Mouse (Mus musculus) neural tube, embryonic 14.5 days (tissue): ENCODE results near the gene Pipox. TPM values are rescaled to one million over a fixed set of nuclear protein-coding genes. Genes with fewer than 3 reads are reported as not detected.

Experiments
- ATAC-seq: fragments of 200-750 bp; cut with Nextera tagmentation; 2 replicates; pipeline ENCODE4 v1.8.0; 2017; ENCODE audit warnings: low read depth, mild to moderate bottlenecking, moderate TSS enrichment, moderate library complexity
- H3K27ac ChIP-seq: fragments of 300-500 bp; sonication (generic); 2 replicates; pipeline ENCODE4 v1.5.1; 2014; ENCODE audit warnings: low read depth, mild to moderate bottlenecking, control low read depth, low read length, moderate library complexity, mixed read lengths
- H3K27me3 ChIP-seq: fragments of 300-500 bp; sonication (generic); 2 replicates; pipeline ENCODE4 v1.6.1; 2014; ENCODE audit warnings: low read length; ENCODE audit not compliant: control insufficient read depth, insufficient read depth
- H3K36me3 ChIP-seq: fragments of 300-500 bp; sonication (generic); 2 replicates; pipeline ENCODE4 v1.6.1; 2014; ENCODE audit warnings: low read length, mixed read lengths; ENCODE audit not compliant: control insufficient read depth, insufficient read depth
- H3K4me1 ChIP-seq: fragments of 300-500 bp; sonication (generic); 2 replicates; pipeline ENCODE4 v1.6.1; 2014; ENCODE audit warnings: low read length; ENCODE audit not compliant: control insufficient read depth, insufficient read depth
- H3K4me2 ChIP-seq: fragments of 300-500 bp; sonication (generic); 2 replicates; pipeline ENCODE4 v1.6.1; 2014; ENCODE audit warnings: mild to moderate bottlenecking, low read depth, low read length, control low read depth
- H3K4me3 ChIP-seq: fragments of 300-500 bp; sonication (generic); 2 replicates; pipeline ENCODE4 v1.5.1; 2014; ENCODE audit warnings: low read depth, low read length, control low read depth, mixed read lengths
- H3K9ac ChIP-seq: fragments of 300-500 bp; sonication (generic); replicated peaks from 2 replicates; pipeline ENCODE4 v1.6.1; 2014; ENCODE audit warnings: low read depth, mild to moderate bottlenecking, control low read depth, low read length, mixed read lengths
- H3K9me3 ChIP-seq: fragments of 300-500 bp; sonication (generic); 2 replicates; pipeline ENCODE4 v1.6.1; 2016; ENCODE audit warnings: low read length; ENCODE audit not compliant: control insufficient read depth
- WGBS: fragments of 180-500 bp; shearing (Covaris S2); extraction: QIAGEN DNeasy Blood & Tissue Kit; methylation state at CpG from one replicate; pipeline ENCODE4 v1.1.7; 2014; 5-methylcytosine and 5-hydroxymethylcytosine counted together
- polyA plus RNA-seq: library from polyadenylated mRNA; unstranded; fragments of >200 nt; fragmentation: Nextera tagmentation; extraction: Ambion mirVana; gene quantifications from 2 replicates; pipeline ENCODE4 v1.2.1, GENCODE M21; 2014

The Pipox gene
- polyA plus RNA-seq, 1 experiment from 2014 or later = 4.6 TPM

DNA sequence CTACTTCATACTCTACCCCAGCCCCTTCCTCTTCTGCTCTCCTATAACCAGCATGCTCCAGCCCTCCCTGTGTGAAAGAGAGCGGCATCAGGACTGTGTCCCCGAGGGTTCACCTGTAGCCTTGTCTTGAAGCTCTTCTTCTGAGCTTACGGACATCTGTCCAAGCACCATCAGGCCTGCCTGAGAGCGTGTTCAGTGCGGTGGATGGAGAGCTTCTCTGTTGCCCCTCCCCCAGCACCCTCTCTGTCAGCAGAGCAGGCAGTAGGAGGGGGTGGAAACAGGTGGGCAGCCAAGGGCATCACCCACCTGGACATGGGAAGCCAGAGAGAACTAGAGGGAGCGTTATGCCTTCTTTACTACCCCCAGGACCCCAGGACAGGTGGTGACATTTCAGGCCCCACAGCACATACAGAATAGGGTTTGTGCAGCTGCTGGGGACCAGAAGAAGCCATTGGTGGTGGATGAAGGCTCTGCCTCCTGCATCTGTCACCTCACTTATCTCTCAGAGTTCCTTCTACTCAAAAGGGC, 42.3 kb downstream of the Pipox start:
- 59% methylated on average over 6 of the region's 6 CpGs for WGBS
- Histone ChIP-seq H3K4me2 (no peak overlapping the region), H3K27ac (peak overlapping the region; percentile 82), H3K9ac (no peak overlapping the region), H3K4me3 (no peak overlapping the region), H3K9me3 (no peaks in the 10 kb centered on the region), H3K27me3 (no peaks in the 10 kb centered on the region), H3K4me1 (peaks cover 58% of the 10 kb centered on the region), H3K36me3 (peaks cover 25% of the 10 kb centered on the region)
- no peak for ATAC-seq

DNA sequence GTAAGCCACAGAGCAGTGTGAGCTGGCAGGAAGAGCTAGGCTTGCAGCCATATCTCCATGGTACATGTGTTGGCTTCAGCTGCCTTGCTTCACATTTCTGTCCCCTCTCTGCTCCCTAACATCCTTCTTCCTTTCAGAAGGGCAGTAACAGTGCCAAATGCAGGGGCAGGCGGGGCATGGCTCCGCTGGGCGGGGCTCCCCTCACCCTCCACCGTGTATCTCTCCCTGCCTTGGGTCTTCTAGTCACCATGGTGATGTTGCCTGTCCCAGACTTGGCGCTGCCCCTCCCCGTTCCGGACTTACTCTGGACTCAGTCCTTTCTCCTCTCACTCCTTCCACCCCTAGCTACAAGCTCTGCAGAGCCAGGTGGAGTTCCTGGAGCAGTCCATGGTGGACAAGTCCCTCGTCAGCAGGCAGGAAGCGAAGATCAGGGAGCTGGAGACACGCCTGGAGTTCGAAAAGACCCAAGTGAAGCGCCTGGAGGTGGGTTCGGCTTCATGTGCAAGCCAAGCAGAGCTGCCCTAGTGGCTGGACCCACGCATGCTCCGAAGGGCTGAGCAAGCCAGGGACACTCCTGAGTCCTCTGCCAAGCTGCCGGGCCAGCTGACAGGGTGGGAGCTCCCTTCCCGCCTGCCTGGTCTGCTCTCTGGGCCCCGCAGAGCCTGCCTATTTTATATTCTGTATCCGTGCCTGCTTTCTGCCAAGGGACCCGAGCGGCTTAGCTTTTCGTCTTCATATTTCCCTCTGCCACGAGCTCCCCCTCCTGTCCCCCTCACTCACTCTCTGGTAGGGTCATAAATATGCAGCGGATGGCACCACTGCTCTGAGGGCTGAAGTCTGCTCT, 43.3 kb downstream of the Pipox start:
- Histone ChIP-seq H3K27me3 (no peaks in the 10 kb centered on the region), H3K4me2 (no peak overlapping the region; the same call in 1 of the 2 replicates), H3K27ac (peak overlapping the region; percentile 82), H3K9ac (no peak overlapping the region), H3K36me3 (peaks cover 34% of the 10 kb centered on the region), H3K9me3 (no peaks in the 10 kb centered on the region), H3K4me1 (peaks cover 50% of the 10 kb centered on the region), H3K4me3 (no peak overlapping the region)
- peak; percentile 81 for ATAC-seq
- WGBS = 35% methylated on average over 24 of the region's 24 CpGs

DNA sequence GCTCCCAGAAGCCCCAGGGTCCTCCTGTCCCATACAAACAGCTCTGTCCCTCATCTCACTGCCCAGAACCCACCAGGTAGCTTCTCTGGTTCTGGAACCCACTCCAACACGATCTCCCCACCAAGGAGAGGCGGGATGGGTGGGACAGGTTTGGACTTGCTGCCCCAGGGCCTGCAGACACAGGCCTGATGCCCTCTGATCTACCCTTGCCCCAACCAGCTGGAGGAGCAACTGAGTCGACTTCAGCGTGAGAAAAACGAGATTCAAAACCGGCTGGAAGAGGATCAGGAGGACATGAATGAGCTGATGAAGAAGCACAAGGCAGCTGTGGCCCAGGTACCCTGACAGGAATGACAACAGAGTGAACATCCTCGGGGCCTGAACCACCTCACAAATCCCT, 44.7 kb downstream of the Pipox start:
- Histone ChIP-seq H3K9me3 (no peaks in the 10 kb centered on the region), H3K4me3 (no peak overlapping the region), H3K36me3 (peaks cover 39% of the 10 kb centered on the region), H3K27me3 (no peaks in the 10 kb centered on the region), H3K27ac (peak overlapping the region; percentile 28; the same call in 1 of the 2 replicates), H3K4me2 (no peak overlapping the region), H3K4me1 (peaks cover 35% of the 10 kb centered on the region), H3K9ac (no peak overlapping the region)
- ATAC-seq = no peak
- WGBS = 83% methylated on average over 7 of the region's 7 CpGs

DNA sequence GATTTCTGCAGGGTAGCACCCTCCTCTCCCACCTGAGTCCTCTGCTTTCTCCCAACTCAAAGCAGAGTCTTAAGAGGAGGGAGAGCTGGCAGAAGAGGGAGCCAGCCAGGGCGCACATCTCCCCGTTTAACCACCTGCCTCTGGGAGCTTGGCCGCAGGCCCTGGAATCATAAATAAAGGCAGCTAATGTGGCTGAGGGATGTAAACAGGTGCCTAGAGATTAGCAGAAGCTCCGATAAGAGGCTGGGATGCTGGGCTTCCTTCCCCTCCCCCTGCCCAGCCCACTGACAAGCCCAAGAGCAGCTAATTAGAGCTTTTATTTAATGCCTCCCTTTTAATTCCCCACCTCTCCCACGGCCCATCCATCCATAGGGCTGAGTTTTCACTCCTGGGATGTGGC, 45.8 kb downstream of the Pipox start:
- H3K4me1 ChIP-seq = peaks cover 40% of the 10 kb centered on the region
- 26% methylated on average over 5 of the region's 5 CpGs for WGBS
- no peaks in the 10 kb centered on the region for H3K27me3 ChIP-seq
- no peaks in the 10 kb centered on the region for H3K9me3 ChIP-seq
- no peak overlapping the region for H3K4me3 ChIP-seq
- no peak overlapping the region for H3K4me2 ChIP-seq
- H3K27ac ChIP-seq = peak overlapping the region; percentile 46; the same call in 1 of the 2 replicates
- peaks cover 41% of the 10 kb centered on the region for H3K36me3 ChIP-seq
- no peak overlapping the region for H3K9ac ChIP-seq
- ATAC-seq = no peak

DNA sequence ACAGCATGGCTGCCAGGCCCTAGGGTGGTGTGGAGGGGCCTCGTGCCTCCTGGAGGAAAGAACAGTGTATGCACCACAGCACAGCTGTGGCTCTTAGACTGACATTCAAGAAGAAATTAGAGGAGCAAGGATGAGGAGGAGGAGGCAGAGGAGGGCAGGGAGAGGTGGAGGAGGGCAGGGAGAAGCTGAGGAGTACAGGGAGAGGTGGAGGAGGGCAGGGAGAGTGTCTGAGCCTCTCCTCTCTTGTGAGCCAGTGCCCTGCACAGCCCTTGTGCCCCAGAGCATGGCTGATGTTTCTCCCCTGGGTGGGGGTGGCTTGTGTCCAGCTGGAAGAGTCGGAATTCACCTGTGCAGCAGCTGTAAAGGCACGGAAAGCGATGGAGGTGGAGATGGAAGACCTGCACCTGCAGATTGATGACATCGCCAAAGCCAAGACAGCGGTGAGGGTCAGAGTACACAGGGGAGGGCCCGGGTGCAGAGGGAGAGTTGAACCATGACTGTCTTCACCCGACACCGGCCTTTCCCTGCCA, 46.2 kb downstream of the Pipox start:
- H3K4me1 ChIP-seq = peaks cover 40% of the 10 kb centered on the region
- H3K27ac ChIP-seq = peak overlapping the region; percentile 46
- H3K36me3 ChIP-seq = peaks cover 41% of the 10 kb centered on the region

DNA sequence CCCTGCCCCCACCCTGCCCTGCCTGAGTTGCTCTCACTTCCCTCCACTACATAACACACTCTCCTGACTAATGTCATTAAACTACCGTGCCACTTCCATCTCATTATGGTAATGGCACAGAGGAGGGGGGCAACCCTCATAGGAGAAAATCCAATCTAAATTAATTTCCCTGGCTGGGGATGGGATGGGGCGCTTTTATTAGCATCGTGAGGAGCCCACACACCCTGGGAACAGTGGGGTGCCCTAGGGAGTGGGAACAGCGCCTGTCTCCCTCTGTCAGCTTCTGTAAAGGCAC, 50.0 kb downstream of the Pipox start:
- WGBS = 36% methylated on average over 4 of the region's 4 CpGs
- Histone ChIP-seq H3K9me3 (no peaks in the 10 kb centered on the region), H3K36me3 (peaks cover 46% of the 10 kb centered on the region), H3K4me2 (no peak overlapping the region), H3K27ac (peak overlapping the region; percentile 56; the same call in 1 of the 2 replicates), H3K4me3 (no peak overlapping the region), H3K27me3 (no peaks in the 10 kb centered on the region), H3K4me1 (peaks cover 28% of the 10 kb centered on the region), H3K9ac (no peak overlapping the region)
- peak; percentile 36; the same call in 1 of the 2 replicates for ATAC-seq

More for the DNA sequence above, 46.2 kb downstream of the Pipox start:
- no peaks in the 10 kb centered on the region for H3K9me3 ChIP-seq
- H3K9ac ChIP-seq = no peak overlapping the region
- no peaks in the 10 kb centered on the region for H3K27me3 ChIP-seq
- H3K4me2 ChIP-seq = no peak overlapping the region
- WGBS = 41% methylated on average over 9 of the region's 9 CpGs
- ATAC-seq = no peak
- H3K4me3 ChIP-seq = no peak overlapping the region

DNA sequence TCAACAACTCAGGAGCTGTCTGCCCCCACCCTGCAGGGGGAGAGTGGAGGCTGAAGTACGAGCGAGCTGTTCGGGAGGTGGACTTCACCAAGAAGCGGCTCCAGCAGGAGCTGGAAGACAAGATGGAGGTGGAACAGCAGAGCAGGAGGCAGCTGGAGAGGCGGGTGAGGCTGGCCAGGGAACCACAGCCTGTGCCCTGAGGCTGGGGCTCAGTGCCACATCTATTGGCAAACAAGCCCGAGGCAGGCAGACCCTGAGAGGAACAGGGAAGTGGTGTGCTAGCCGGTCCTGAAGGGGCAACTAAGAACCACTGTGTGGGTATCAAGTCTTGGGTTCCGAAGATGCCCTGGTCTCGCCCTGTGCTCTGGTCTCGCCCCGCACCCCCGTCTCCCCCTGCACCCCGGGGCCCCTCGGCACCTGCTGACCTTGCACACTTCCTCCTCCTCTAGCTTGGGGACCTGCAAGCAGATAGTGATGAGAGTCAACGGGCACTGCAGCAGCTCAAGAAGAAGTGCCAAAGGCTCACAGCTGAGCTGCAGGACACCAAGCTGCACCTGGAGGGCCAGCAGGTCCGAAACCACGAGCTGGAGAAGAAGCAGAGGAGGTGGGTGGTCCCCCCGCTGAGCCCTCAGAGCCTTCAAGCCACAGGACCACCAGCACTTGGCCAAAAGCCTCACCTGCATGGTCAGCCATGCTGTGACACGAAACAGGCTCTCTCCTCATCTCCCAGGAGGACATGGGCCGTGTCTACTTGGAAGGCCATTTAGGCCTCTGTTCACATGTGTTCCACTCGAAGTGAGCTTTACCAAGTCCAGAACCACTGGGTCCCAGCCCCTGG, 50.6 kb downstream of the Pipox start:
- Histone ChIP-seq H3K27me3 (no peaks in the 10 kb centered on the region), H3K4me1 (peaks cover 23% of the 10 kb centered on the region), H3K9ac (no peak overlapping the region), H3K9me3 (no peaks in the 10 kb centered on the region), H3K4me3 (no peak overlapping the region), H3K27ac (peak overlapping the region; percentile 45; the same call in 1 of the 2 replicates), H3K4me2 (no peak overlapping the region), H3K36me3 (peaks cover 44% of the 10 kb centered on the region)
- 87% methylated on average over 21 of the region's 21 CpGs for WGBS
- ATAC-seq = no peak

DNA sequence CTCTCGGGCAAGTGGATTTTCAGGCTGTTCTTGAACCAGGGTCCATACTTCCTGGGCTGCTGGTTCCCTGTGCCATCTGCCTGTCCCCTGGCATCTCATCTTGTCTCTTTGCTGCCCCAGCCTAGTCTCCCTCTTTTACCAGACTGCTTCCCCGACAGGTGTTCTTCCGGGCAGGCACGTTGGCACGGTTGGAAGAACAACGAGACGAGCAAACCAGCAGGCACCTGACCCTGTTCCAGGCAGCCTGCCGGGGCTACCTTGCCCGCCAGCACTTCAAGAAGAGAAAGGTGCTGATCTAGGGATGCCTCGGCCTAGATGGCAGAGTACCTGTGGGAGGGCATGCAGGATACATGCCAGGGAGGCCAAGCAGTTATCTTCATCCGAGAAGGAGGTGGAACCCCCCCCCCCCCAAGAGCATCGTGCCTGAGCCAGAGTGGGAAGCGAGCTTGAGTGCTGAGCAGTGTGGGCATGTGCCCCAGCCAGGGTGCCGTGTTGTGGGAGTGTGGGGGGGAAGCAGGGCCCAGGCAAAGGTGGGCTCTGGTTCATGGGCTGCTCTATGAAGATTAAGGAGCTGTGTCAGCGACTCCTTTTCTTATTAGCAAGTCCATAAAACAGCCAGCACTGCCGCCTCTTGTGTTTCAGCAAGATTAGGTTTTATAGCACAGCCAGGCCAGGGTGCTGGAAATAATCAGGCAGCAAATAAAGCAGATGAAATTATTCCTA, 53.2 kb downstream of the Pipox start:
- Histone ChIP-seq H3K4me1 (peaks cover 14% of the 10 kb centered on the region), H3K27ac (peak overlapping the region; percentile 72), H3K4me2 (no peak overlapping the region), H3K27me3 (no peaks in the 10 kb centered on the region), H3K36me3 (peaks cover 37% of the 10 kb centered on the region), H3K9ac (0 out of 2 replicates have a peak overlapping the region, but pooled peaks have one; percentile 7), H3K4me3 (no peak overlapping the region), H3K9me3 (no peaks in the 10 kb centered on the region)
- 62% methylated on average over 16 of the region's 16 CpGs for WGBS
- peak; percentile 55 for ATAC-seq
